Mouse (Mus musculus) lung, postnatal 0 days (tissue): Measurements from ENCODE around the gene Brd3.

ENCODE experiments used
- CTCF ChIP-seq: IDR thresholded peaks from 2 replicates; pipeline ENCODE4 v1.5.1; 2016; ENCODE audit warnings: antibody characterized with exemption, mild to moderate bottlenecking
- EP300 ChIP-seq: IDR thresholded peaks from 2 replicates; pipeline ENCODE4 v1.6.1; 2016; ENCODE audit warnings: antibody characterized with exemption, mild to moderate bottlenecking, control low read depth

GRCm38 (mm10) chr2:27425161-27425611 lies 82.3 kb downstream of the Brd3 start:
- TF ChIP-seq CTCF (no peak; the same call in 1 of the 2 replicates), EP300 (no peak)
